Mouse (Mus musculus) liver, adult (tissue): ENCODE measurements around the gene Kctd17.

Experiments used
- GATA4 ChIP-seq: IDR thresholded peaks from 2 replicates; pipeline ENCODE4 v1.6.1; 2014; ENCODE audit warnings: mild to moderate bottlenecking, low read length; ENCODE audit not compliant: insufficient replicate concordance

The Kctd17 gene

DNA sequence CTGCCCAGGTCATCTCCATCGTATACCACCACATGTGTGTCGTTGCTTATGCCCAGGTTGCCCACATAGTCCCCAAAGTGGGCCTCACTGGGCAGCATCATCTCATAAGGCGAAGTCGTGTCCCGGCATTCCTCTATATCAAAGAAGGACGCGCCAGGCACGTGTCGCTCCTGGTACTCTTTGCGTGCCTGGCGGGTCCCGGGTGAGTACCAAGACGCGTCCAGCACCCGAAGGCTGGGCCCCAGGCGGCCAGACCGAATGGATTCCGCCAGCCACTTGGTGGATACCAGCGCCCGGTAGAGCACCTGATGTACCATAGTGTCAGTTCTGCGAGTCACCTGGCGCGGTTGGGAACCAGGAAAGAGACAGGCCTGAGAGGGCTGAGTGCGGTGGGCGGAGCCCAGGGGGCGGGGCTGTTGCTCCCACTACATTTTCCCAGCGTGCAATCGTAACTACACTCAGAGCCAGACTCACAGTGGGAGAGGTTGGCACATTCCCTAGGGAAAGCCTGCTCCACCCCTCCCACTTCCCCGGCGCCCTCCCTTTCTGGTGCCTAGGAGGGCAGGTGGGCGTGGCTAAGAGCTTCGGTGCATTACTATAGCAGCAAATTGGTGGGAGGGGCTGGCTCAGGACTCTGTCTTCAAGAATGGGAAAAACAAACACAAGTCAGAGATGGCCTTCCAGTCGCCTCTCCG, 22.7 kb upstream of the Kctd17 start, which contains the start of gene Tst:
Tst (minus strand) TSS at position 391 of the 695 bp plus-strand sequence.
- TF ChIP-seq GATA4 = no peak

DNA sequence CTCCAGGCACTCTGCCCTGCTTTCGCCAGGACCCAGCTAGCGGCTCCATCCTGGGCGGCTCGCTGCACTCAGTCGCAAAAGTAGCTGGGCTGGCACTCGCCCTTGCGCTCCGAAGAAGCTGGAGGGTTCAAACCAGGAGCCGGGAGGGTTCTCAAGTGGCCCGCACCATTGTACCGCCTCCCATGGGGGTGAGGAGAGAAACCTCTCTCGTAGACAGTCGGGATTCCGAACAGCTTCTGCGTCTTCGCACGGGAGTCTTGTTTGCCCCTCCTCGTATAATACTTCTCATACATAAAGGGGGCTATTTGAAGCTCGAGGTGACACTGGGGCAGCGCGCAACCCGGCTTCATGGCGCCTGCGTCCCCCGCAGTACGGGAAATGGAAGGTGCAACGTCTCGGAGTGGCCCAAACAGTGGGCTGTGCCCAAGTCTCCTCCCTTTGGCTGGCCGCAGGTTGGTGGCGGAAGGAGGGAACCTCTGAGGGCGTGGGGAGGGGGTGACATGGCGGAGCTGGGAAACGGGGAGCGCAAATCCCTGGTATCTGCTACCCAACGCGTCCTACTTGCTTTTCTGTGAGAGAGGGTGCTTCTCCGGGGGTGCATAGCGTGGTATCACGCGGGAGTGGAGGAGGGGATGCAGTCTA, 21.9 kb upstream of the Kctd17 start, which contains the start of gene Mpst:
Mpst (plus strand) TSS at position 124 of the 642 bp plus-strand sequence.
- TF ChIP-seq GATA4 = no peak

GRCm38 (mm10) chr15:78409570-78410052, 18.8 kb upstream of the Kctd17 start:
- no peak for TF ChIP-seq GATA4

GRCm38 (mm10) chr15:78413083-78413718, 15.2 kb upstream of the Kctd17 start:
- TF ChIP-seq GATA4 = no peak

GRCm38 (mm10) chr15:78413719-78414117, 14.6 kb upstream of the Kctd17 start:
- TF ChIP-seq GATA4 = no peak

DNA sequence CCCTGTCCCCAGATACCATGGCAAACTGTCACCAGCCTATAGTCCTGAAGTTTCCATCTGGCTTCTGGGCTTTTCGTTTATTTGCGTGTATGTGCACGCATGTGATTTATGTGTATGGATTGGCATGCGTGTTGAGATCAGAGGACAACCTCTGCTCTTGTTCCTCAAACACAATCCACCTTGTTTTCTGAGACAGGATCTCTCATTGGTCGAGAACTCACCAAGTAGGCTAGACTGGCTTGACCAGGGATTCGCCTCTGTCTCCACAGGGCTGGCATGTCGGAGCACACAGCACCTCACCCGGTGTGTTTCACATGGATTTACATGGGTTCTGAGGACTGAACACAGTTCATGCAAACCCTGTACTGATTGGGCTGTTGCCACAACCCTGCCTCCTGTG, 14.2 kb upstream of the Kctd17 start:
- TF ChIP-seq GATA4 = no peak

- TF ChIP-seq GATA4 = no peak
Observed at GRCm38 (mm10) chr15:78416937-78417336, 11.4 kb upstream of the Kctd17 start.

- no peak for TF ChIP-seq GATA4
Observed at GRCm38 (mm10) chr15:78420395-78420794, 8.0 kb upstream of the Kctd17 start.

DNA sequence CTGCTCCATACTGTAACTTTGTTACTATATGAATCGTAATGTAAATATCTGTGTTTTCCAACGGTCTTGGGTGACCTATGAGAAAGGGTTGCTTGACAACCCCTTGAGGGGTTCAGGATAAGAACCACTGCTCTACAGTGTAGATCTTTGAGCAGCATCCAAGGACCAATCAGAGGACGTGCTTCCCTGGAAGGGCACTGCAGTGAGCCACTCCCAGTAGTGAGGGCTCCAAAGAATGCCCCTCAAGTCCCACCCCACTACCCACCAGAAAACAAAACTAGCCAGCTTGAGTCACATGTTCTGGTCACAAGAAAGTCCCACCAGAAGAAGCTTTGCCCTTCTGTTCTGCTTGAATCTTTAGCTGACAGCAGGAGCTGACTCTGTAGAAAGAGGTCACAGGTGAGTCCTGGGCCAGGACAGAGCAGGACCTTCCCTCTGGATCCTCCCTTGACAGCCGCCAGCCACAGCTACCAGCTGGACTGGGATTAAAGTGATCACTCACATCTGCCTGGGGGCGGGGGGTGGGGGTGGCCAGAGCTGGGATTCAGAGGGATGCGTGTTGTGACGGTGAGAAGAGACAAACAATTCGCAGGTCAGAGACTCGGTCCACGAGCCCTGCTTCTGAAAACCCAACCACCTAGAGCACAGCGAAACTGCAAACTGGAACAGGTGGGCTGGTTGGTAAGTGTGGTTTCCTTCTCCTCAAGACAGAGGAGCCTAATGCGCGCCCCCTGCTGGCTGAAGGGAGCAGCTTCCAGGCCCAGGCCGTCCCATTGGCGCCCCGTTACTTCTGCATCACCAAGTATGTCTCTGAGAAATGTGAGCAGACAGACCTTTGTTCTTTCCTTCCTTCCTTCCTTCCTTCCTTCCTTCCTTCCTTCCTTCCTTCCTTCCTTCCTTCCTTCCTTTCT, 6.1 kb upstream of the Kctd17 start:
- no peak for TF ChIP-seq GATA4

DNA sequence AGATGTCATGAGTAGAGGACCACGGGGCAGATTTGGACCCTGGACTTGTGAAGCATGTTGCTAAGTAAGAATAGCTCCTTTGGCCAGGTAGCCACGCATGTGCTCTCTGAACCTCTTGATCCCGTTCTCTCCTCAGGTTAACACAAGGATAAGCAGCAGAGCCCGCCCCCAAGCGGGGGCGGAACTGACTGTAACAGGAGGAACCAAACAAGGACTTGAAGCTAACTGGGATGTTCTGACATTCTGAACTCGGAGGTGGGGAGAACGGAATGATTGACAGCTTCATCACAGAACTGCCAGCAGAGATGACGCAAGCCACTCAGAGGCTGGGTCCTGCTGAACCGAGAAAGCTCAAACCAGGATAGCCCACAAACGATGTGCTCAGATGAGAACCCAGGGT, 3.9 kb upstream of the Kctd17 start:
- TF ChIP-seq GATA4 = no peak

- no peak for TF ChIP-seq GATA4
Observed at GRCm38 (mm10) chr15:78425230-78425629, 3.1 kb upstream of the Kctd17 start.

- TF ChIP-seq GATA4 = no peak
Observed at GRCm38 (mm10) chr15:78429139-78429459, 735 bp downstream of the Kctd17 start.

GRCm38 (mm10) chr15:78429871-78430622, 1.7 kb downstream of the Kctd17 start:
- TF ChIP-seq GATA4 = no peak

GRCm38 (mm10) chr15:78430874-78431273, 2.5 kb downstream of the Kctd17 start:
- no peak for TF ChIP-seq GATA4
